Mouse (Mus musculus) bone marrow macrophage, adult 2 months (primary cell): ENCODE data around the gene Krtap1-4. TPM values are rescaled to one million over a fixed set of nuclear protein-coding genes. Genes with fewer than 3 reads are reported as not detected.
"Not testable (repeated sequence)": the region's sequence is repeated elsewhere in the genome, so short reads cannot be mapped to it uniquely, and the experiment has no call there.

Source experiments
- H3K27ac ChIP-seq: 2 replicates; pipeline ENCODE4 v1.5.1; 2012; ENCODE audit warnings: low read depth, low read length; ENCODE audit not compliant: insufficient read depth
- H3K4me1 ChIP-seq: 2 replicates; pipeline ENCODE4 v1.6.1; 2012; ENCODE audit warnings: low read length; ENCODE audit not compliant: control insufficient read depth, insufficient read depth
- H3K4me3 ChIP-seq: 2 replicates; pipeline ENCODE4 v1.5.1; 2012; ENCODE audit warnings: mild to moderate bottlenecking, low read length, moderate library complexity; ENCODE audit not compliant: insufficient read depth
- CTCF ChIP-seq: IDR thresholded peaks from 2 replicates; pipeline ENCODE4 v1.5.1; 2012; ENCODE audit warnings: low read depth, mild to moderate bottlenecking, low read length, moderate library complexity
- POLR2A ChIP-seq: IDR thresholded peaks from 2 replicates; pipeline ENCODE4 v1.6.1; 2012; ENCODE audit warnings: mild to moderate bottlenecking, low read depth, low read length, borderline replicate concordance
- polyA plus RNA-seq: library from polyadenylated mRNA; stranded (reverse); fragments of >200 nt; gene quantifications from 2 replicates; pipeline ENCODE4 v1.2.4, GENCODE M21; 2012; ENCODE audit not compliant: missing spikeins, insufficient read depth, insufficient read length

Krtap1-4 gene
- polyA plus RNA-seq: not detected in 2 replicates

DNA sequence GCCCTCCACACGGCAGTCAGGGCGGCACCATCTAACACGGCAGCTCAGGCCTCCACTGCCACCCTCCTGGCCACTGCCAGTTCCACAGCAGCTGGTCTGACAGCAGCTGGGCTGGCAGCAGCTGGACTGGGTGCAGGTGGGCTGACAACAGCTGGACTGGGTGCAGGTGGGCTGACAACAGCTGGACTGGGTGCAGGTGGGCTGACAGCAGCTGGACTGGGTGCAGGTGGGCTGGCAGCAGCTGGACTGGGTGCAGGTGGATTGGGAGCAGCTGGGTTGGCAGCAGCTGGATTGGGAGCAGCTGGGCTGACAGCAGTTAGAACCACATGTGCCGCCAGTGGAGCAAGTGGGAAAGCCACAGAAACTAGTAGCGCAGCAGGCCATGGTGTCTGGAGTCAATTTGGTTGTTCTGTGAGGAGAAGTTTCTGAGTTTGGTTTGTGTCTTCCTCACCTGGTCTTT, at the start of gene Krtap1-4:
TSS of gene Krtap1-4 (minus strand) at position 410 of the 460 bp plus-strand sequence.
- Histone ChIP-seq H3K27ac (no peak within 1 kb of the TSS), H3K4me3 (no peak within 1 kb of the TSS), H3K4me1 (no peaks in the 10 kb centered on the region)
- TF ChIP-seq CTCF (no peak), POLR2A (no peak)

- H3K4me1 ChIP-seq: no peaks in the 10 kb centered on the region
- H3K27ac ChIP-seq: no peak overlapping the region
- no peak overlapping the region for H3K4me3 ChIP-seq
- no peak for TF ChIP-seq CTCF
- no peak for TF ChIP-seq POLR2A
Measured at GRCm38 (mm10) chr11:99630890-99631289, 47.4 kb upstream of the Krtap1-4 start.

GRCm38 (mm10) chr11:99628138-99628537, 44.7 kb upstream of the Krtap1-4 start, which contains the start of gene Krtap4-1:
TSS of gene Krtap4-1 (minus strand) at chr11:99628238.
- no peak within 1 kb of the TSS for H3K4me3 ChIP-seq
- H3K27ac ChIP-seq: no peak within 1 kb of the TSS
- TF ChIP-seq POLR2A (no peak), CTCF (no peak)
- no peaks in the 10 kb centered on the region for H3K4me1 ChIP-seq

DNA sequence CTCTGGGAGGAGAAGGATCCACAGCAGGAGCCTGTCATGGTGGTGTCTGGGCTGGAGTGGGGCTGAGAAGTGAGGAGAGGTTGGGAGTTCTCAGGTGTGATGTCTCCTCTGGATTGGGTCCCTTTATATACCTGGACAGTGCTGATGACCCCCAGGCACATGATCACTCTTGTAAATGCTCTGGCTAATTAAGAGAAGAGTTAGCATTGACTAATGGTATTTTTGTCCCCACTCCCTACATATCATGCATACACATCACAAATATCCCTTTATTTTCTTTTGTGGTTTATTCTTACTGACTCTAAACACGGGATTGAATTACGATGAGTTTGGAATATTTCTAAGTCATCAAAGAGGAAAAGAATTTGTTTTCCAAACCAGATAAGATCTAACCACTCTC, 36.9 kb upstream of the Krtap1-4 start, which contains the start of gene Gm11562:
TSS of gene Gm11562 (minus strand) at position 101 of the 400 bp plus-strand sequence.
- Histone ChIP-seq H3K4me1 (no peaks in the 10 kb centered on the region), H3K27ac (no peak within 1 kb of the TSS), H3K4me3 (no peak within 1 kb of the TSS)
- TF ChIP-seq POLR2A (no peak), CTCF (no peak)

DNA sequence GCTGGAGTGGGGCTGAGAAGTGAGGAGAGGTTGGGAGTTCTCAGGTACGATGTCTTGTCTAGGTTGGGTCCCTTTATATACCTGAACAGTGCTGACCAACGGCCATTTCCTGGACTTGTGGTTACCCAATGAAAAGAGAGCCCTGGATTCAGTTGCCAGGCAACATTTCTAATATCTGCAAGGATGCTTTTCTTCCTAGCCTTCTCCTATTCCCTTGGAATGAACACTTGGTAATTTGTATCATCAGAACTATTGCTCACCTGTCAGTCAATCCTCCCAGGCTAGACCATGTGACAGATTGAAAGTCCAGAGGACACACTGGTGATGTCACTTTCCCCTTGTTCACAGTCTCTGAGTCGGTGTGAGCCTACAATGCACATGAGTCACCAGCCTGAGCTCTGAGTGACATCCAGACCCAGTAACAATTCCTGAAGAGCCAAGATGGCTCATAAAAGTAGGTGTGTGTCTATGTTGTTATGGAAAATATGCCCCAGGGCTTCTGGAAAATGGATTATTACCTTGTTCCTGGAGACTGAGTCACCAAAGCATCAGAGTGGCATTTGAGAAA, 31.4 kb upstream of the Krtap1-4 start, which contains the start of gene Krtap2-4:
TSS of gene Krtap2-4 (minus strand) at position 51 of the 568 bp plus-strand sequence.
- no peak within 1 kb of the TSS for H3K27ac ChIP-seq
- TF ChIP-seq POLR2A: no peak
- no peak for TF ChIP-seq CTCF
- no peaks in the 10 kb centered on the region for H3K4me1 ChIP-seq
- H3K4me3 ChIP-seq: no peak within 1 kb of the TSS

- not testable (repeated sequence) for H3K27ac ChIP-seq, H3K4me3 ChIP-seq, H3K4me1 ChIP-seq
Measured at GRCm38 (mm10) chr11:99610089-99610488, 26.6 kb upstream of the Krtap1-4 start, which contains the start of gene Gm11937. TSS of gene Gm11937 (minus strand) at chr11:99610189.

GRCm38 (mm10) chr11:99609126-99609525, 25.7 kb upstream of the Krtap1-4 start:
- Histone ChIP-seq H3K4me3 (no peak overlapping the region), H3K27ac (no peak overlapping the region), H3K4me1 (no peaks in the 10 kb centered on the region)
- TF ChIP-seq CTCF (no peak), POLR2A (no peak)

DNA sequence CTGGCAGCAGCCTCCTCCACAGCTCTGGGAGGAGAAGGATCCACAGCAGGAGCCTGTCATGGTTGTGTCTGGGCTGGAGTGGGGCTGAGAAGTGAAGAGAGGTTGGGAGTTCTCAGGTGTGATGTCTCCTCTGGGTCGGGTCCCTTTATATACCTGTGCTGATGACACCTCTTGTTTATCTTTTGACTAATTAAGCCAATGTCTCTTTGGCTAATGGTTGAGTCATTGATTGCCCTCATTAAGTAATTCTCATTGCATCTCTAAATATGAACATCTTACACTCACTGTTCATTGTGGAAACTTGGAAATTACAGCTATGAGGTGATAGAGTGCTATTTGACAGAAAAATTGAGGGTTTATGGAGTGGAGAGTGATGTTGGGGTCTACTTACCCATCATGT, 19.8 kb upstream of the Krtap1-4 start, which contains the start of gene Gm11938:
TSS of gene Gm11938 (minus strand) at position 101 of the 400 bp plus-strand sequence.
- not testable (repeated sequence) for H3K4me1 ChIP-seq, H3K4me3 ChIP-seq, H3K27ac ChIP-seq

DNA sequence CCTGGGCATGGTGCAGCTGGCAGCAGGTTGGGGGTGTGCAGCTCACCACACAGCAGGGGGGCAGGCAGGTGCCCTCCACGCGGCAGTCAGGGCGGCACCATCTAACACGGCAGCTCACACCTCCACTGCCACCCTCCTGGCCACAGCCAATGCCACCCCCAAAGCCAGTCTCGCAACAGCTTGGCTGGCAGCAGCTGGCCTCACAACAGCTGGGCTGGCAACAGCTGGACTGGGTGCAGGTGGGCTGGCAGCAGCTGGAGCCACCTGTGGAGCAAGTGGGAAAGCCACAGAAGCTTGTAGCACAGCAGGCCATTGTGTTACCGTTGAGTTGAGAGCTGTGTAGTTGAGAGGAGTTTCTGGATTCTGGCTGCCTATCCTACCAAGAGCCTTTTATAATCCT, 14.3 kb upstream of the Krtap1-4 start, which contains the start of gene Krtap9-3:
TSS of gene Krtap9-3 (minus strand) at position 364 of the 400 bp plus-strand sequence.
- not testable (repeated sequence) for H3K27ac ChIP-seq, H3K4me3 ChIP-seq, H3K4me1 ChIP-seq

GRCm38 (mm10) chr11:99590981-99591380, 7.5 kb upstream of the Krtap1-4 start, which contains the start of gene Krtap1-3:
TSS of gene Krtap1-3 (minus strand) at chr11:99591339.
- Histone ChIP-seq H3K4me3 (no peak within 1 kb of the TSS), H3K4me1 (no peaks in the 10 kb centered on the region), H3K27ac (no peak within 1 kb of the TSS)
- no peak for TF ChIP-seq POLR2A
- TF ChIP-seq CTCF: no peak
